Mouse (Mus musculus): ENCODE measurements around the gene Alb.
A peak's percentile ranks its signal among the peaks of the same experiment; 100 is the strongest.

Gene Alb

DNA sequence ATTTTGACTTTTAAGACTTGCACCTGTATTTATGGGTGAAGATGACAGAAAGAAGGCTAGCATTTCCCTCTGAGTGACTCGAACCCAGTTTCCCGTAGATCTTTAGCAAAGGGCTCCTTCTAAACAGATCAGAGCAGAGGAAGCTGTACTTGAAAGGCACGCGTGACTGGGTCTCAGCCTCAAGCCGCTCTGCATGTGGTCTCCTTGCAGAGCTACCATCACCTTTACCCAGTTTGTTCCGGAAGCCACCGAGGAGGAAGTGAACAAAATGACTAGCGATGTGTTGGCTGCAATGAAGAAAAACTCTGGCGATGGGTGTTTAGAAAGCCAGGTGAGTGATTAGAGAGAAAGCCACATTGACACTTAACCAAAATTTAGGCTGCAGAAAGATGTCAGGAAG, 31.7 kb downstream of the Alb start:
- DNase-seq (ENCODE audit: low spot score in 2 of 2): no peak

- DNase-seq (ENCODE audit: low spot score in 2 of 2): no peak
Observed at GRCm38 (mm10) chr5:90494308-90494707, 33.6 kb downstream of the Alb start.

DNA sequence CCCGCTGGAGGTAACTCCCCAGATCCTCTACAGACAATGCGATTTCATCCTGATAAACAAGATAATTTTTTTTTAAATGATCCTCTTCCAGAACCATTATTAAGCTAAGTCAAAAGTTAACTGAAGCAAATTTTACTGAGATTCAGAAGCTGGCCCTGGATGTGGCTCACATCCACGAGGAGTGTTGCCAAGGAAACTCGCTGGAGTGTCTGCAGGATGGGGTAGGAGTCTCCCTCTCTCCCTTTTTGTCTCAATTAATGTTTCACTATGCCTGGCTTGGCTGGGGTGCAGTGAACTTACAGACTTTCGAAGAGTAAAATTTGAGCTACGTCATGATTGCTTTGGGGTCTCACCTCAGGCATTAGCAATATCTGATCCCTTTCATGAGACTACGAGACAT, 38.8 kb downstream of the Alb start:
- peak; percentile 55 to 57 for DNase-seq (ENCODE audit: low spot score in 2 of 2)

DNA sequence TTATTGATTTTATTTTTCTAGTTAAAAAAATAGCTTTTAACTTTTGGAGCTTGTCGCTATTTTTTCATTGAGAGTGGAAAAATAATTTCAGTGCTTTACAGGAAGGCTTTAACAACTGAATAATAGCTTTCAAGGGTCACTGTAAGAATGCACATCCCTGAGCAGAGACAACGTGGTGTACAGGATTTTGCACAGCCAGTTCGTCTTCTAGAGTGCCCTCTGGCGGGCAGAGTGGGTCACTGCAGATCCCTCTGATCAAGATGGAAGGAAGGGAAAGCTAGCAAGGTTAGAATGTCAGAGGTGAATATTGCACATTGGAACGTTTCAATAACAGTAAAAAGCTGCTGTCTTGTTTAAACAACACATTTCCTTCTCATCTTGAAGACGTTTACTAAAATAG, 40.0 kb downstream of the Alb start:
- peak; percentile 78 to 87 for DNase-seq (ENCODE audit: low spot score in 2 of 2)

- no peak for DNase-seq (ENCODE audit: low spot score in 2 of 2)
Observed at GRCm38 (mm10) chr5:90501752-90502151, 41.1 kb downstream of the Alb start.

GRCm38 (mm10) chr5:90504742-90505141, 44.0 kb downstream of the Alb start:
- DNase-seq (ENCODE audit: low spot score in 2 of 2): no peak

- no peak for DNase-seq (ENCODE audit: low spot score in 2 of 2)
Observed at GRCm38 (mm10) chr5:90506507-90506906, 45.8 kb downstream of the Alb start.

DNA sequence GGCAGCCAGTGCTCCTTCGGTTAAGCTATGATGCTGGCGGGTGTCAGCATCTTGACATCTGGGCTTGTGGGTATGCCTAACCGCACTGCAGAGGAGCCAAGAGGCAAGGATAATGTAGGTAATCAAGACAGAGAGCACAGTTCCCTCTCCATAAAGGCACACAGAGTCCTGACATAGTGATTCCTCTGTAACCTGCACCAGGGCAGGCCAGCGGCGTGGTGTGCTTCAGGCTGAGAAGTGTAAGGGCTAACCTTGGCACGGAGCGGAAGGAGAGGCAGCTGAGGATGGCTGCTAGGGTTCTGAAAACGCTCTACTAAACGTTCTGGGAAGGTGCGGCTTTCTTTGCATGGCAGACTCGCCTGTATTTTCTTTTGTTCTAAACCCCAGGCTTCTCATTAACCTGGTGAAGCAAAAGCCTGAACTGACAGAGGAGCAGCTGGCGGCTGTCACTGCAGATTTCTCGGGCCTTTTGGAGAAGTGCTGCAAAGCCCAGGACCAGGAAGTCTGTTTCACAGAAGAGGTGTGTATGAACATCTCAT, 46.8 kb downstream of the Alb start:
- no peak for DNase-seq (ENCODE audit: low spot score in 2 of 2)

GRCm38 (mm10) chr5:90509828-90510592, 49.3 kb downstream of the Alb start:
- DNase-seq (ENCODE audit: low spot score in 2 of 2): no peak

DNA sequence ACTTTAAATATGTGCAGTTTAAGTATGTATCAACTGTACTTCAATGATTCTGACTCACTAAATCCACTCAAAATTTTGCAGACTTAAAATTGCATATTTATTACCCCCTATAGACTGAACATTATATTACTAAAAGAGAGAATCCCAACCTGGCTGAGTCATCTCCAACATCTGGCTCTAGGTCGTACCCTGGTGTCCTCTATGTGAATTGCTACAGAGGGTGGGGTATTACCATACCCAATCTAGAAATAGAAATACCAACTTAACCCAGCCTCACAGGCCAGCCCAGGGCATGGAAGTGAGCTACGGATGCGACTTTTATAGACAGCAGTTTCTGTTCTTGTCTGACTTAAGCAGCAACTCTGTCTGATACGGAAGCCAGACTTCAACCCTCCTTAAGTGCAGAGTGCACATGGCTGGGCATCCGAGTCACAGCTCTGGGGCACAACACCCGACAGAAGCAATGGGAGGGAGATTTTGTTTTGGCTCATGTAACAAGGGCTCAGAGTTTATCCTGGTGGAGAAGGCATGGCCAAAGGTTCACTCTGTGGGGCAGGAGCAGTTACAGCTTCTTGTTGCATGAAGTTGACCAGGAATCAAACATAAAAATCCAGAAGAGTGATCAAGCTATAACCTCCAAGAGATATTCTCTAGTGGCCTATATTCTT, 51.7 kb downstream of the Alb start:
- DNase-seq (ENCODE audit: low spot score in 2 of 2): peak in 1 of 2 experiments; percentile 23

DNA sequence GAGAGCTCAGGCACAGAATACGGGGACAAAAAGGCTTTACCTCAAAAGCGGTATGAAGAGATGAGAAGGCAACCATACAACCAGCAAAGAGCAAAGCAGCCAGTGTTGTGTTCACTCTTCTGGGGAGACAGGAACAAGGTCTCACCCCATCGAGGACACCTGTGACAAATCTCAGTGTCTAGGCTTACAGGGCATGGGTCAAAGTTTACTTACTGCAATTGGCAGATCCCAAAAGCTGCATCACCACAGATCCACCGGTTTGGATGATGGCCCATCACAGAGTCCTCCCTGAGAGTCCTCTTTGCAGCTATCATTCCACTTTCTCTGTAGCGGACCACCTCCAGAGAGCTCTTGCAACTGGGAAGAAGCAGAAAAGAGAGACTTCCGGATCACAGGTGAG, 54.9 kb downstream of the Alb start:
- DNase-seq (ENCODE audit: low spot score in 2 of 2): no peak

- no peak for DNase-seq (ENCODE audit: low spot score in 2 of 2)
Observed at GRCm38 (mm10) chr5:90518356-90519100, 57.8 kb downstream of the Alb start, which contains the start of gene Afm. Gene Afm, plus strand, starts transcription at chr5:90518932.

All from right cerebral cortex, postnatal 10 days (tissue).